Mouse (Mus musculus) gastrocnemius, postnatal 36 days (tissue): ENCODE measurements around the gene Rims1. TPM values are rescaled to one million over a fixed set of nuclear protein-coding genes. Genes with fewer than 3 reads are reported as not detected.

ENCODE experiments used
- DNase-seq, 2 experiments: peaks; one replicate each; pipeline ENCODE4 v3.0.0; 2022
- intact Hi-C: fragments of 180-260 bp; cut with DNase I; formaldehyde crosslinking; loops from one replicate; pipeline ENCODE4 v1.15.1; 2025
- total RNA-seq, 2 experiments: library from RNA; stranded (reverse); gene quantifications; 2 replicates each; pipeline ENCODE4 v1.2.3; 2021

The Rims1 gene
- total RNA-seq, 2 experiments from 2014 or later, result 0.08 TPM; not detected in 1

GRCm38 (mm10) chr1:22709461-22709860 is 96.3 kb downstream of the Rims1 start:
- intact Hi-C loops, result no loop called here
- DNase-seq, result no peak

DNA sequence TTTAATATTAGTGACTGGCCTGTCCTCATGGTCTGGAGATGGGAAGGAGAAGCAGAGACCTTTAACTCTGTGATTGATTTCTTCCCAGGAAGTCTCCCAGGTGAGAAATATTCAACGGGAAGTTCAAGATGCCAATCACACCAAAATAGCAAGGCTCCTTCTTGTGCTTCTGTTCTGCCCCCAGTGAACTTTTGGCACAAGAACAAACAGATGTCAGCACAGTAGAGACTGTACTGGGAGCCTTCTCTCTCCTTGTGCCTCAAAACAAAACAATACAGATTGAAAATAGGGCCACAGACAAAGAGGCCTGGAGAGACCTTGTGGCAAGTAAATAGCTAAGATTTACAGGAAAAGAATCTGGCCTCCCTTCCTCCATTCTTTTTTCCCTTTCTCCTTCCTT is 110.7 kb downstream of the Rims1 start:
- intact Hi-C loops, result no loop called here
- DNase-seq, result no peak

GRCm38 (mm10) chr1:22694514-22694913 is 111.3 kb downstream of the Rims1 start:
- no peak for DNase-seq
- intact Hi-C loops, result no loop called here

- DNase-seq, result no peak
- intact Hi-C loops, result no loop called here
These were observed 122.3 kb downstream of the Rims1 start for GRCm38 (mm10) chr1:22683455-22683854.

DNA sequence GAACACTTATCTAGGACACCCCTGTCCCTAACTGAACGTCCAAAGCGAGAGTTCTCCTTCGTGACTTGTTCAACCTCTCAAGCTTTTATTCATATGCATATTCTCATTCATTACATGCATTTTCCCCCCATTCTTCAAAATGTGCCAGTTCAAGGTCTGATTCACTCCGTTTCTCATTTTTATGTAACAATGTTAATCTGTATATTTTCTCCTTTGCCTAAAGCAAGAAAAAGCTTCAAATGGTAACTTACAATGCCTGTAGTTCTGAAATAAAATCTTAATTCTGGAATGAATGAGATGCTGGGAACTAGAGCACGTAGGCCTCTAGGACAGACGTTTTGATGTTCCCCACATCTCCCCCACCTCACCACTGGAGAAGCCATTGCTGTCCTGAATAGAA is 141.6 kb downstream of the Rims1 start:
- intact Hi-C loops, result no loop called here
- no peak for DNase-seq

DNA sequence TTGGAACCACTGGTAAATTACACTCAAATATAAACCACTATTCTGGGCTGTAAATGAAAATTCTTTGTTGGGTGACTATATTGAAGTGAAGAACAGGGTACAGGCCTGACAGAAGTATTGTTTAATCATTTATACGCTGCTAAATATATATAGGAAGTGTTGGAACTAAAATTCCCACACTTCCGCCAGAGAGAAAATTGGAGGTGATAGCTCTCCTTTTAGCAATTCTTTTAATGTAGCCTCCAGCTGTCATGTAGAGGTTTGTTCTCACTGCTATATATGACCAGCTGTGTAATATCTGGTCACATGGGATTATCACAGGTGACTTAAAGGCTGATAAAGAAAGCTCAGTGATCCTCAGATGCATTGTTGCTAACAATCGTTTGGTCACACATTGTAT is 144.0 kb downstream of the Rims1 start:
- intact Hi-C loops, result no loop called here
- DNase-seq, result no peak

DNA sequence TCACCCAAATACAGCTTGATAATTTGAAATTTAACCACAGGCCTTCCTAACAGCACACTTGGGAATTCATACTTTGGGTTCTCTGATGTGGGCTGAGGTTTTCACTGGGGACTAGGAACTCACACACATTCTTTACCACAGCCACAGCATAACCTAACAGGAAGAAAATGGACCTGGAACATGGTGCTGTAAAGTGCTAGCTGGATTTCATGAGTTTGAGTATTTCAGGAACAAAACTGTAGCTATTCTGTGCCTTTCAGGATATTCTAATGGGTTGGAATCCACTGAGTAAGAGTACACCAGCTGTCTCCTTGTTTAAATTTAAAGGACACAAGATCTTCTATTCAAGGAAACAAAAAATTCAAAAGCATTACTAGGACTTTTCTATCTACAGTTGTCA is 149.8 kb downstream of the Rims1 start:
- intact Hi-C loops, result no loop called here
- no peak for DNase-seq

- DNase-seq, result no peak
- intact Hi-C loops, result no loop called here
These were observed 150.9 kb downstream of the Rims1 start for GRCm38 (mm10) chr1:22654903-22655302.

- intact Hi-C loops, result no loop called here
- no peak for DNase-seq
These were observed 155.2 kb downstream of the Rims1 start for GRCm38 (mm10) chr1:22650588-22650987.

GRCm38 (mm10) chr1:22649432-22649831 is 156.4 kb downstream of the Rims1 start:
- no peak for DNase-seq
- intact Hi-C loops, result no loop called here

DNA sequence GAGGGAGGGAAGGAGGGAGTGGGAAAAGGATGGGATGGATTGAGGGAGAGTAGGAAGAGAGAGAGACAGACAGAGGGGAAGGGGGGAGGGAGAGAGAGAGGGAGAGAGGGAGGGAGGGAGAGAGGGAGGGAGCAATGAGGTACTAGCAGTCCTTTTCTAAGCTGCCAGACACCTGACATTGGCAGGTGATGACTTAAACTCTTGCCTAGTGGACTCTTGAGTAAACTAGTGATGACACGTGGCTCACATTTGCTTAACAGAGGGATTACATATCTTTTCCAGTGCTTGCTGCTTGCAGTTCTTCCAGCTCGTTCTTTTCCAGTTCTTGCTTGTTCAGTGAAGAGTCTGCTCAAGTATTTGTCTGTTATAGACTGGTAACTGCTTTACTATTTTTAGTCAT is 160.5 kb downstream of the Rims1 start:
- intact Hi-C loops, result no loop called here
- no peak for DNase-seq

- DNase-seq, result no peak
- intact Hi-C loops, result no loop called here
These were observed 165.2 kb downstream of the Rims1 start for GRCm38 (mm10) chr1:22640568-22640967.

DNA sequence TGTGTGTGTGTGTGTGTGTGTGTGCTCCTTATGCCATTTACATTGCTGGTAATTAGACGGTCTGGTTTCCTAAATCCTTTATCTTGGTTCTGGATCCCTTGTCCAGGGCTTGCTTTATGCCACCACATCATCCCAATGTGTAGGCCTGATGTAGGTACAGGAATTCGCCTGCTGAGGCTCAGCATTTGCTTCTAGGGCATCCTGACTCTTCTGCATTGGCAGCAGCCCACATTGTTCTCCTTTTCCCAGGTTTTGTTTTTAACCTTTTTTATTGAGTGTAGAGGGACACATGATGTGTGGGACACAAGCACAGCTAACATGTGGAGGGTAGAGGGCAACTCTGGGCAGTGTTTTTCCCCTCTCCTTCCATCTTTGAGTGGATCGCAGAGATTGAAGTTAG is 166.1 kb downstream of the Rims1 start:
- no peak for DNase-seq
- intact Hi-C loops, result no loop called here

DNA sequence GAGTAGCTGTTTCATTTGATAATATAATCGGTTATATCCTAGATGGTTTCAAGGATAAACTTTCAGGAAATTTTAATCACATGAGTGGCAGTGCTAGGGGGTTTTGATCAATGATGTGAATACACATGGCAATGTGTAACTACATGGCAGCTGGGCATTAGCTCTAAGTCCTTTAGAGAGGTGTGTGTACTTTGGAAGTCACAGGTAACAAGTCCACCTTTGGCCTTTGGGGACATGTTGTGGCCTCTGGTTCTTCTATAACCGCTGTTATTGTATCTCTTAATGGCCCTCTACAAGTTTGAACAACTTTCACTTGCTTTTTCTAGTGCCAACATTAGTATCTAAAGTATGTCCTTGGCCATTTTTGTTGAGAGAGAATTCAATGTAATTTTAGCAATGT is 171.9 kb downstream of the Rims1 start:
- intact Hi-C loops, result no loop called here
- DNase-seq, result no peak

DNA sequence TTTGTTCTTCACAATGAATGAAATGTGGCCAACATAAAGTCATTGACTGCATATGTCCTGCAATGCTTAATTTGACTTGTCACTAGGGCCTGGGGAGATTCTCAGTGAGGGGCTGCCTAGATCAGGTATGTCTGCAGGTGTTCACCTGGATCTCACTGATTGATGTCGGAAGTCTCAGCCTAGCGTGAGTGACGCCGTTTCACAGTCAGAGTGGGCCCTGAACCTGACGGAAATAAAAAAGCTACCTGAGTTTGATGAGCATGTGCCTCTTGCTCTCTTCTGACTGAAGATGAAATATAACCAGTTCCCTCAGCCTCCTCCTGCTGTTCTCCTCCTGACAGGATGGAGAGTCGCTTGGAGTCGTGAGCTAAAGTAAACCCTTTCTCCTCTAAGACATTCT is 173.2 kb downstream of the Rims1 start:
- intact Hi-C loops, result no loop called here
- DNase-seq, result no peak

DNA sequence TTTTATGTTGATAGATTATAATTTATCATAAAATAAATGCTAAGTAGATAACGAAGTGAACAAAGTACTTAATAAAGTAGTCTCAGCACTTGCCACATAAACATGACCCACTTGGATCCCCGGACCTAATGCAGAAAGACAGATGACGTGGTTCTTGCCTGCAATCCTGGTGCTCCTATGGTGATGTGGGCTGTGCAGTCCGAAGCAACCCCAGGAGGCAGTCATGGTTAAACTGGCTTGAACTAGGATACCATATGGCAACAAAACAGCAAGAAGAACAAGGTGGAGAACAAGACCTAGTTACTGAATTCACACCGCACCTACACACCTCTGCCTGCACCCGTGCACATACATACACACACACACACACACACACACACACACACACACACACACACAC is 173.8 kb downstream of the Rims1 start:
- DNase-seq, result no peak
- intact Hi-C loops, result no loop called here

DNA sequence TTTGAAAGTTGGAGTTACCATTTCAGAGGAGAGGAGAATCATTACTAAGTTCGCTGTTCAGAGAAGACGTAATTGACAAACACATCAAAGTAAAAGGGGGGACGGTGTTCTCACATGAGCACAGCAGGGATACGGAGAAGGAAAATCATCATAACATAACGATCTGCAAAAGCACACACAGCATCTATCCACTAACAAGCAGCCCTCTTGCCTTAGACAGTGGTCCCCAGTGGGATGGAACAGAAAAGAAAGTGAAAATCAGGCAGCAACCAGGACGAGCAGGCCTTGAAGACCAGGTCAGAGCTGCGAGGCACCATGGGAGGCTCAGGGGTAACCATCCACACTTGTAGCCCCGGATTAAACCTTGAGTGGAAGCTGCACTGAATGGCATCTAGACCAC is 176.8 kb downstream of the Rims1 start:
- intact Hi-C loops, result no loop called here

DNA sequence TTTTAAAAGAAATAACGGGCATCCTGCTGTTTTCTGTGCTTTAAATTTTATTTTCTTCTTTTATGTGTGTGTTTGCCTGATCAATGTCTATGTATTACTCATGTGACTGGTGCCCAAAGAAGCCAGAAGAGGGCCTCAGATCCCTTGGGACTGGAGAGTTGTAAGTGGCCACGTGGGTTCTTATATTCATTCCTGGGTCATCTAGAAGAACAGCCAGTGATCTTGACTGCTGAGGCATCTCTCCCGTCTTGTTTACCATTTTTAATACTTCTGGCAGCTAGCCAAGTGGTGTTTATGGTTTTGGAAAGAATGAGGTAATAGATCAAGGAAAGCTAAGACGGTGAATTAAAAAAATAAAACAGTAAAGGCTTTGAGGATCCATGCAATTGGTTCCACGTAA is 178.8 kb downstream of the Rims1 start:
- DNase-seq, result no peak
- intact Hi-C loops, result no loop called here

More for the DNA sequence above, 176.8 kb downstream of the Rims1 start:
- DNase-seq, result no peak

DNA sequence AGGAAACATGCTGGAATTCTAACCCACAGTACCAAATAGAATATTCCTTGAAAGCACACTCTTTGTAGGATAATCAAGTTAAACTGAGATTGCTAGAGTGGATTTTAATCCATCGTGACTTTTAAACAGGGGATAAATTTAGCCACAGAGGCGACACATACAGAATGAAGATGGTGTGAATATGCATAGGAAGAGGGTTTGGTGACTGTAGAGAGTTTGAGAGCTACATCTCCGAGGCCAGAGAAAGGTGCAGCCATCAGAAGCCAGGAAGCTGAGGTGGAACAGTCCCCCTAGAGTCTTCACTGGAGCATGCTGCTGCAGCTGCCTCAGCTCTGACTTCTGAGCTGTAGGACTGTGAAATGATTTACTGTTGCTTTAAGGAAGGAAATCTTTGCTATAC is 179.5 kb downstream of the Rims1 start:
- DNase-seq, result no peak
- intact Hi-C loops, result no loop called here

- DNase-seq, result no peak
- intact Hi-C loops, result no loop called here
These were observed 185.0 kb downstream of the Rims1 start for GRCm38 (mm10) chr1:22620827-22621226.

- intact Hi-C loops, result no loop called here
These were observed 190.2 kb downstream of the Rims1 start for GRCm38 (mm10) chr1:22615601-22616000.

DNA sequence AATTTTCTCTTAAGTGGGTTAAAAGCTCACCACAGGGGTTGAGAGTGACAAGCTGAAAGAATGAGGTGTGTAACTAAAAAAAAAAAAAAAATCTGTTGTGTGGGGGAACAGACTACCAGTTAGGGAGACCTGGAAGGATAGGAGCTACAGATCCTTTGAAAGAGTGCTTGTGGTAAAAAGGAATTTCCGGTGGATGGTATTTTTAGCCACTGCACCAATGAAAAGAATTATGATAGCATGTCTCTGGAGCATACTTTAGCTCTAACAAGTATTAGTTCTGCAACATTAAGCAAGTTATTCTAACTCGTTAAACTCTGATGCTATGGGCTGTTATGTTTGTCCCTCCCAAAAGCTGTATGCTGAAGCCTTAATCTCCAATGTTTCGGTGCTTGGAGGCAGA is 192.2 kb downstream of the Rims1 start:
- DNase-seq, result no peak

More at GRCm38 (mm10) chr1:22615601-22616000, 190.2 kb downstream of the Rims1 start:
- DNase-seq, result no peak

GRCm38 (mm10) chr1:22604329-22605044 is 201.3 kb downstream of the Rims1 start:
- intact Hi-C loops, result no loop called here
- DNase-seq, result no peak

More for the DNA sequence above, 192.2 kb downstream of the Rims1 start:
- intact Hi-C loops, result no loop called here
